Mouse (Mus musculus) G1E (cell line): ENCODE results near the gene Wnt10b.

Source experiments
- CTCF ChIP-seq: IDR thresholded peaks from 2 replicates; pipeline ENCODE4 v1.5.1; 2012; ENCODE audit warnings: low read depth, low read length, inconsistent platforms, mixed read lengths
- GATA1 ChIP-seq: IDR thresholded peaks from 2 replicates; pipeline ENCODE4 v1.6.1; 2012; ENCODE audit warnings: borderline replicate concordance, low read length, inconsistent platforms, mixed read lengths
- TAL1 ChIP-seq: conservative IDR thresholded peaks from 2 replicates; pipeline ENCODE4 v1.6.1; 2012; ENCODE audit warnings: low read depth, low read length, inconsistent platforms, mixed read lengths

DNA sequence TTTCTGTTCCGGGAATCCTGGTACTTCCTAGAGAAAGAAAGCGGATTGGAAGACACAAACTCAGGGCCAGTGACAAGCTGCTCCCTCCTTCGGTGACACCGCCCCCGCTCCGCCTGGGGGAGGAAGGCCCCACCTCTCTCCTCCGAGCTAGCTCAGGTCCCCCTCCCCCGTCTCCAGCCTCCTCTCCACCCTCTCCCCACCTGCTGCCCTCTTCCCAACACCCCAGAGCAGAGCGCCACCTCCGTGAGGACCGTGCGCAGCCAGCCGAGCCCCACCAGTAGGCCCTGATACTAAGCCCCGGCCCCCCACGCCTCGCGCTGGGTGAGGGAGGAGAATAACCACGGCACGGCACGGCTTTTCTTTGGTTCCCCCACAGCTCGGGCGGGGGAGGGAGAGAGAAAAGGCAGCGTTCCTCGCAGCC lies 15.7 kb downstream of the Wnt10b start:
- TF ChIP-seq CTCF (no peak), TAL1 (no peak), GATA1 (no peak)
